Mouse (Mus musculus): ENCODE results near the gene Irf7.
"Not testable (repeated sequence)": the region's sequence is repeated elsewhere in the genome, so short reads cannot be mapped to it uniquely, and the experiment has no call there.

The Irf7 gene

GRCm38 (mm10) chr7:141275356-141275755 lies 9.1 kb upstream of the Irf7 start:
- no peak for DNase-seq

GRCm38 (mm10) chr7:141270631-141271030 lies 4.3 kb upstream of the Irf7 start:
- DNase-seq, result no peak

- DNase-seq, result no peak
These were observed 2.9 kb upstream of the Irf7 start for GRCm38 (mm10) chr7:141269273-141269545.

GRCm38 (mm10) chr7:141268466-141269272 lies 2.4 kb upstream of the Irf7 start:
- DNase-seq, result no peak

- DNase-seq, result no peak
These were observed 906 bp downstream of the Irf7 start for GRCm38 (mm10) chr7:141265411-141265738.

GRCm38 (mm10) chr7:141264761-141265410 lies 1.4 kb downstream of the Irf7 start:
- DNase-seq, result peak; percentile 72 to 76

- no peak for DNase-seq
These were observed 2.1 kb downstream of the Irf7 start for GRCm38 (mm10) chr7:141264041-141264700.

- no peak for DNase-seq
These were observed 2.6 kb downstream of the Irf7 start for GRCm38 (mm10) chr7:141263640-141264039.

GRCm38 (mm10) chr7:141261480-141261879 lies 4.8 kb downstream of the Irf7 start:
- DNase-seq, result no peak

GRCm38 (mm10) chr7:141256159-141256558 lies 10.1 kb downstream of the Irf7 start:
- no peak for DNase-seq

GRCm38 (mm10) chr7:141250486-141250885 lies 15.8 kb downstream of the Irf7 start:
- DNase-seq, result not testable (repeated sequence)

- no peak for DNase-seq
These were observed 34.7 kb downstream of the Irf7 start for GRCm38 (mm10) chr7:141231551-141231950.

GRCm38 (mm10) chr7:141231111-141231510 lies 35.2 kb downstream of the Irf7 start:
- no peak for DNase-seq

GRCm38 (mm10) chr7:141230570-141230969 lies 35.7 kb downstream of the Irf7 start:
- no peak for DNase-seq

- no peak for DNase-seq
These were observed 36.6 kb downstream of the Irf7 start for GRCm38 (mm10) chr7:141229702-141230101.

- DNase-seq, result peak; percentile 89 to 94
These were observed 37.8 kb downstream of the Irf7 start, which contains the start of gene Phrf1 for GRCm38 (mm10) chr7:141228279-141229067. Gene Phrf1, plus strand, starts transcription at chr7:141228784.

- DNase-seq, result no peak
These were observed 38.5 kb downstream of the Irf7 start for GRCm38 (mm10) chr7:141227796-141228195.

- no peak for DNase-seq
These were observed 39.7 kb downstream of the Irf7 start for GRCm38 (mm10) chr7:141226535-141226934.

GRCm38 (mm10) chr7:141222696-141223215 lies 43.5 kb downstream of the Irf7 start:
- DNase-seq, result no peak

GRCm38 (mm10) chr7:141222126-141222467 lies 44.2 kb downstream of the Irf7 start:
- DNase-seq, result no peak

GRCm38 (mm10) chr7:141221249-141222125 lies 44.8 kb downstream of the Irf7 start:
- DNase-seq, result peak; percentile 88 to 93

GRCm38 (mm10) chr7:141220377-141220776 lies 45.9 kb downstream of the Irf7 start:
- no peak for DNase-seq

Measured in thymus, postnatal 36 days (tissue).